Mouse (Mus musculus): ENCODE results near the gene Amigo2. TPM values are rescaled to one million over a fixed set of nuclear protein-coding genes. Genes with fewer than 3 reads are reported as not detected.

Amigo2 gene
- total and polyA plus RNA-seq, 2 experiments from 2014 or later, result 10.4 to 15.5 TPM

DNA sequence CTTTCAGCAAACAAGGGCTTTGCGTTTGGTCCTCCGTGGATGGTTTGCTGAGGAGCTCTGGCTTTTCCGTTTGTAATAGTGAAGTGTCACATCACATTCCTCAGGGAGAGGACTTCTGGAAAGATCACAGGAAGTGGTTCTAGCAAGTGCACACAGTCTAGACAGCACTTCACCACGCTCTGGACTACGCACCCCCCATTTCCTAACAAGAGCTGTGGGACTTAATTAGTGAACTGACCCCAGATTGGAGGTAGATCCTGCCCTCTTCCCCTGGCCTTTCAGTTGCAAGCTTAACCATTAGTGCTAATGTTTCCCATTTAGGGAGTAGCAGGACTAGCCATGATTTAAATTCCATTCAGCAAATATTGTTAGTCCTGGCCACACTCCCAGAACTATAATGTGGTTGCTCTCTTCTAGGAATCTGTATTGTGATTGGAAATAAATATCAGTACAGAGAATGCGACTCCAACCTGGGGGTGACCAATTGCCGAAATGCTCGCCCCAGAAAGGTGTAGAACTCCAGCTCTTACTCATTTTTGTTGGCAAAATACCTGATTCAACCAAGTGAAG lies 10.2 kb upstream of the Amigo2 start:
- Histone ChIP-seq H3K4me3 (ENCODE audit: low read length) (no peak overlapping the region), H3K9me3 (ENCODE audit: low read length) (no peaks in the 10 kb centered on the region), H3K36me3 (ENCODE audit: insufficient read depth, low read length) (no peaks in the 10 kb centered on the region), H3K27ac (no peak overlapping the region), H3K4me2 (ENCODE audit: low read depth, low read length) (no peak overlapping the region), H3K9ac (replicated peaks; ENCODE audit: low read length) (no peak overlapping the region), H3K4me1 (ENCODE audit: insufficient read depth, low read length) (0 out of 2 replicates have a peak, but pooled peaks cover 4% of the 10 kb centered on the region), H3K27me3 (ENCODE audit: insufficient read depth, low read length) (no peaks in the 10 kb centered on the region)
- ATAC-seq (no peak), DNase-seq (ENCODE audit: low spot score) (no peak)
- TF ChIP-seq CTCF (IDR thresholded peaks at IDR 0.05; ENCODE audit: low read depth), result no peak
- WGBS, result 75% methylated on average over 8 of the region's 8 CpGs

DNA sequence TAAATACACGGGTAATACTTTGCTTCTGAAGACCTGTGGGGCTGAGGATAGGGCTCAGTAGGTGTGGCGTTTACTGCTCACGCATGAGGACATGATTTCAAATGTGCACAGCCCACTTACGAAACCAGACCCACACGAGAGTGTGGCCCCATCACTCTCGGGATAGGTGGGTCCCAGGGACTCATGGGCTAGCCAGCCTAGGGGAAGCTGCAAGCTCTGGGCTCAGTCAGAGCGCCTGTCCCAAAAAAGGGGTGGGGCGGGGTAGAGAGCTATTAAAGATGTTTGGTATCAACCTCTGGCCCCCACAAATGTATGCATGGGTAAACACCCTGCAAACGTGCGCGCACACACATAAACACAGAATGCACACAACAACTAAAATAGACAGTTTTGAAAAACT lies 9.3 kb upstream of the Amigo2 start:
- no peaks in the 10 kb centered on the region for H3K27me3 ChIP-seq (ENCODE audit: insufficient read depth, low read length)
- H3K9ac ChIP-seq (replicated peaks; ENCODE audit: low read length), result no peak overlapping the region
- DNase-seq (ENCODE audit: low spot score) (no peak), ATAC-seq (no peak)
- no peaks in the 10 kb centered on the region for H3K9me3 ChIP-seq (ENCODE audit: low read length)
- no peak overlapping the region for H3K4me2 ChIP-seq (ENCODE audit: low read depth, low read length)
- no peak overlapping the region for H3K27ac ChIP-seq
- TF ChIP-seq CTCF (IDR thresholded peaks at IDR 0.05; ENCODE audit: low read depth), result no peak
- WGBS, result 93% methylated on average over 11 of the region's 11 CpGs
- no peaks in the 10 kb centered on the region for H3K36me3 ChIP-seq (ENCODE audit: insufficient read depth, low read length)
- 0 out of 2 replicates have a peak, but pooled peaks cover 4% of the 10 kb centered on the region for H3K4me1 ChIP-seq (ENCODE audit: insufficient read depth, low read length)
- H3K4me3 ChIP-seq (ENCODE audit: low read length), result no peak overlapping the region

DNA sequence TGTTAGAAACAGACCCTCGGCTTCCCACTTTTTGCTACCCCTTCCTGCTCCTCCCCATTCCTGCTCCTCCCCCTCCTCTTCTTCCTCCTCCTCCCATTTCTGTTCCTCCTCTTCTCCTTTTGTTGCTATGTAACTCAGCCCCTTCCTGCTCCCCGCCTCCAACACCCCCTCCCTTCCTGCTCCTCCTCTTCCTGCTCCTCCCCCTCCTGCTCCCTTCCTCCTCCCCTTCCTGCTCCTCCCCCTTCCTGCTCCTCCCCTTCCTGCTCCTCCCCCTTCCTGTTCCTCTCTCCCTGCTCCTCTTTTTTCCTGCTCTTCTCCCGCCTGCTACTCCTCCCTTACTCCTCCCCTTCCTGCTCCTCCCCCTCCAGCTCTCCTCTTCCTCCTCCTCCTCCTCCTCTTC lies 8.7 kb upstream of the Amigo2 start:
- no peak overlapping the region for H3K4me2 ChIP-seq (ENCODE audit: low read depth, low read length)
- no peaks in the 10 kb centered on the region for H3K9me3 ChIP-seq (ENCODE audit: low read length)
- ATAC-seq, result no peak
- H3K4me1 ChIP-seq (ENCODE audit: insufficient read depth, low read length), result 0 out of 2 replicates have a peak, but pooled peaks cover 4% of the 10 kb centered on the region
- no peak overlapping the region for H3K4me3 ChIP-seq (ENCODE audit: low read length)
- H3K27ac ChIP-seq, result no peak overlapping the region
- no peak for TF ChIP-seq CTCF (IDR thresholded peaks at IDR 0.05; ENCODE audit: low read depth)
- no peaks in the 10 kb centered on the region for H3K27me3 ChIP-seq (ENCODE audit: insufficient read depth, low read length)
- no peak overlapping the region for H3K9ac ChIP-seq (replicated peaks; ENCODE audit: low read length)
- DNase-seq (ENCODE audit: low spot score), result no peak
- no peaks in the 10 kb centered on the region for H3K36me3 ChIP-seq (ENCODE audit: insufficient read depth, low read length)
- WGBS, result 92% methylated on average over 3 of the region's 3 CpGs

DNA sequence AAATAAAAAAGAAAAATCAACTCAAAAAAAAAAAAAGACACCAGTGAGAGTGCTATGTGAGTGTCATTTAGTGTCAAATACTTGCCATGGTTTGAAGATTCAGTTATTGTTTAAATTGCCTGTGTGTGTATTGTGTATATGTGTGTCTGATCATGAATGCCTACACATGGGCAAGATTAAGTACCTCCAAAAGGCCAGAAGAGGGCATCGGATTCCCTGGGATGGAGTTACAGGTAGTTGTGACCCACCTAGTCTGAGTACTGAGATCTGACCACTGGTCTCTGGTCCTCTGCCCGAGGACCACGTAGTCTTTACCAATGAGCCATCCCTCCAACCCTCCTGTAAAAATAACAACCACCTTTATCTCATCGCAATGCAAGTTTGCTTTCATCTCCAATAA lies 7.3 kb upstream of the Amigo2 start:
- H3K27me3 ChIP-seq (ENCODE audit: insufficient read depth, low read length), result no peaks in the 10 kb centered on the region
- H3K4me3 ChIP-seq (ENCODE audit: low read length), result no peak overlapping the region
- H3K9ac ChIP-seq (replicated peaks; ENCODE audit: low read length), result no peak overlapping the region
- H3K4me1 ChIP-seq (ENCODE audit: insufficient read depth, low read length), result 0 out of 2 replicates have a peak, but pooled peaks cover 4% of the 10 kb centered on the region
- WGBS, result 94% methylated on average over 4 of the region's 4 CpGs
- no peak overlapping the region for H3K4me2 ChIP-seq (ENCODE audit: low read depth, low read length)
- DNase-seq (ENCODE audit: low spot score), result no peak
- ATAC-seq, result no peak
- H3K27ac ChIP-seq, result no peak overlapping the region
- no peaks in the 10 kb centered on the region for H3K9me3 ChIP-seq (ENCODE audit: low read length)
- TF ChIP-seq CTCF (IDR thresholded peaks at IDR 0.05; ENCODE audit: low read depth), result peak; percentile 25; the same call in 1 of the 2 replicates
- H3K36me3 ChIP-seq (ENCODE audit: insufficient read depth, low read length), result no peaks in the 10 kb centered on the region

DNA sequence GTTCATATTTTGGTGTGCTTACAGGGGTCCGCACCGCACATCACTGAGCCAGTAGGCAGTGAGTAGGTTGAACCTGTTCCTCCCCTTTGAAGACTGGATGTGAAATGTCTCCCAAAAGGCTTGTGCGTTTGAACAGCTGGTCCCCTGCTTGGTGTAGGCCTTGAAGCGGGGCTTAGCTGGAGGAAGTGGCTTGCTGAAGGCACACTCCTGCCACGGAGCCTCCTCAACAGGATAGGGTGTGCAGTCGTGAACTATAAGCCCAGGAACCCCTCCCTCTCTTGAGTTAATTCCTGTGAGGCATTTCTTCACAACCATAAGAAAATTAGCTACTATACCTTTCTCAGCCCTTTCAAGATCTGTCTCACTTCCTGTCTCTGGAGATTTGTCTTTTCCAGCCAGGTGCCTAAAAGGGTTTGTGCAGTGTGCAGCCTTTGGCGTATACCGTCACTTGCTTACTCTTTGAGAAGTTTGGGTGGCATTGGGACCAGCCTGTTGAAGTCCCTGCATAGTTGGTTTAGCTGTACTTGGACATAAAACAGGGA lies 5.5 kb upstream of the Amigo2 start:
- H3K4me3 ChIP-seq (ENCODE audit: low read length), result no peak overlapping the region
- 90% methylated on average over 8 of the region's 8 CpGs for WGBS

DNA sequence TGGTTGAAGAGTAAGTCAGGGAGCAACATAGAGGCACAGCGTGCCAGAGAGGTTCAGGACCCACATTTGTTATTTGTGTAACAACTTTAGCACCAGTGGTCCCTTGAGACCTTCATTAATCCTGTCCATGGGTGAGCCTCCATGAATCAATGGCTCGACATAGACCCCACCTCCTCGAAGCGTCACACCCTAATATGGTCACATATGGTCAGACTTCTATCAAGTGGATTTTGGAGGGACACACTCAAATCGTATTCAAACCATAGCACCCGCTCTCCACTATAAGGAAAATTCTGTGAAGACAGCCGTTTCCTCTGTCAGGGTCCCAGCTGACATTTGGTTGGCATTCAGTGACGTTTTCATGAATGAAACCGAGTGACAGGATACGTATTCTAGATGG lies 2.2 kb upstream of the Amigo2 start:
- TF ChIP-seq CTCF (IDR thresholded peaks at IDR 0.05; ENCODE audit: low read depth), result no peak
- H3K9ac ChIP-seq (replicated peaks; ENCODE audit: low read length), result no peak overlapping the region
- H3K9me3 ChIP-seq (ENCODE audit: low read length), result no peaks in the 10 kb centered on the region
- no peaks in the 10 kb centered on the region for H3K27me3 ChIP-seq (ENCODE audit: insufficient read depth, low read length)
- DNase-seq (ENCODE audit: low spot score), result no peak
- H3K4me2 ChIP-seq (ENCODE audit: low read depth, low read length), result no peak overlapping the region
- no peak for ATAC-seq
- H3K36me3 ChIP-seq (ENCODE audit: insufficient read depth, low read length), result no peaks in the 10 kb centered on the region
- no peak overlapping the region for H3K27ac ChIP-seq
- WGBS, result 95% methylated on average over 10 of the region's 10 CpGs
- H3K4me3 ChIP-seq (ENCODE audit: low read length), result no peak overlapping the region
- no peaks in the 10 kb centered on the region for H3K4me1 ChIP-seq (ENCODE audit: insufficient read depth, low read length)

More for the DNA sequence above, 5.5 kb upstream of the Amigo2 start:
- H3K9ac ChIP-seq (replicated peaks; ENCODE audit: low read length), result no peak overlapping the region
- H3K27me3 ChIP-seq (ENCODE audit: insufficient read depth, low read length), result no peaks in the 10 kb centered on the region
- no peak overlapping the region for H3K4me2 ChIP-seq (ENCODE audit: low read depth, low read length)
- DNase-seq (ENCODE audit: low spot score), result no peak
- no peak for ATAC-seq
- no peaks in the 10 kb centered on the region for H3K9me3 ChIP-seq (ENCODE audit: low read length)
- H3K27ac ChIP-seq, result no peak overlapping the region
- 0 out of 2 replicates have a peak, but pooled peaks cover 4% of the 10 kb centered on the region for H3K4me1 ChIP-seq (ENCODE audit: insufficient read depth, low read length)
- no peak for TF ChIP-seq CTCF (IDR thresholded peaks at IDR 0.05; ENCODE audit: low read depth)
- H3K36me3 ChIP-seq (ENCODE audit: insufficient read depth, low read length), result no peaks in the 10 kb centered on the region

DNA sequence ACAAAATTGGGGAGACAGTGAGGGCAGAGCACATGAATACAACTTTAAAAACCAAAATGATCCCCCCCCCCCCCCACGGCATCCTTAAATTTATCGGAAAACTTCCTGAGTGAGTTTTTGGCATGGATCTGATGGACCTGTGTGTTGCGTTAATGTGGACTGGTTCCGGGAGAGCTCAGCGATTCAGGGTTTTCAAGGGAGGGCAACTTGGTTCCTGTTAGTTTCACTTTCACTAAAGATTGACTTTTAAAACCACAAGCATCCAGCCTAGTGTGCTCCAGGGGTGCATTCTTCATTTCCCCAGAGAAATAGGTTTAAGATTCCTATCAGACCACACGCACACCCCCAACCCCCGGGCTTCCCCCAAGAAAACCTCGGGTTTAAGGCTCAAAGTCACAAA lies 1.2 kb upstream of the Amigo2 start:
- no peak for TF ChIP-seq CTCF (IDR thresholded peaks at IDR 0.05; ENCODE audit: low read depth)
- ATAC-seq (no peak), DNase-seq (ENCODE audit: low spot score) (no peak)
- peak overlapping the region; percentile 89 for H3K4me3 ChIP-seq (ENCODE audit: low read length)
- peaks cover under 1% of the 10 kb centered on the region; the same call in 1 of the 2 replicates for H3K4me1 ChIP-seq (ENCODE audit: insufficient read depth, low read length)
- H3K9me3 ChIP-seq (ENCODE audit: low read length), result no peaks in the 10 kb centered on the region
- H3K9ac ChIP-seq (replicated peaks; ENCODE audit: low read length), result peak overlapping the region; percentile 93; the same call in 1 of the 2 replicates
- H3K27ac ChIP-seq, result peak overlapping the region; percentile 92; the same call in 1 of the 2 replicates
- no peaks in the 10 kb centered on the region for H3K36me3 ChIP-seq (ENCODE audit: insufficient read depth, low read length)
- 35% methylated on average over 8 of the region's 8 CpGs for WGBS
- H3K27me3 ChIP-seq (ENCODE audit: insufficient read depth, low read length), result no peaks in the 10 kb centered on the region
- peak overlapping the region; percentile 80 for H3K4me2 ChIP-seq (ENCODE audit: low read depth, low read length)

All from hindbrain, postnatal 0 days (tissue).